Mouse (Mus musculus) ES-Bruce4 (cell line): ENCODE data around the gene Gpr12.

Source experiments
- CTCF ChIP-seq: IDR thresholded peaks from one replicate; pipeline ENCODE4 v1.8.1; 2011; ENCODE audit warnings: low read depth, low read length
- POLR2A ChIP-seq: IDR thresholded peaks from one replicate; pipeline ENCODE4 v1.8.1; 2011; ENCODE audit warnings: low read length; ENCODE audit not compliant: insufficient read depth

DNA sequence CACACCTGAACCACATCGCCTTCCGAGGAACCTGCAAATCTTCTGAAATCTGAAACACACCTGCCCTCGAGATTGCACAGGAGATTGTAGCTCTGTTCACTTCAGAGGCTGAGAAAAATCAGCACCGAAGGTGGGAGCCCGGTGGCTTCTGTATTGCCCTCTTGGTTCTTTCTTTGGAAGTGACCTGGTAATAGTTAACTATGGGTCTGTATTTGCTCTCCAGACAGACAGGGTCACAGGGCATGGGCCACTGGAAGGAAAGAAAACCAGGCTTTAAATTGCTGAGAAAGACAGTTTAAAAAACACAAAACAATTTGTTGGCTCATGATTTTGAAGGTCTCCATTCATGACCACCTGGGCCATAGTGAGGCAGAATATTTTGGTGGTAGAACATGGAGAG, 14.9 kb upstream of the Gpr12 start:
- TF ChIP-seq POLR2A (no peak), CTCF (no peak)
